Mouse (Mus musculus): Measurements from ENCODE around the gene Lrrc57.

DNA sequence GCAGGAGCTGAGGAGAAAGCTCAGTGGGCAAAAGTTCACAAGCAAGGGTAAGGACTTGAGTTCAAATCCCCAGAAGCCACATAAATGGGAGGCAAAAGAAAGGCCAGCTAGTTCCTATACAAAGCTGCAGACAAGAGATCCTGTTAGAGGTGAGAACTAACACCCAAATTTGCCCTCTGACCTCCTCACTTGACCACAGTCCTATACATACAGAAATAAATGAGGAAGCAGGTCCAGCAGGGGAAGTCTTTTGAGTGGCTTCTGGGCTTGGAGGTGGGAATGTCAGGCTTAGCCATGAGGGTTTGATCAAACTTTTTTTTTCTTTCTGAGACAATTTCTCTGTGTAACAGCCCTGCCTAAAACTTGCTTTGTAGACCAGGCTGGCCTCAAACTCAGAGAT lies 13.6 kb upstream of the Lrrc57 start:
- TF ChIP-seq POLR2A (IDR thresholded peaks at IDR 0.05; ENCODE audit: low read depth, low read length): no peak
- no peak for TF ChIP-seq CTCF (IDR thresholded peaks at IDR 0.05; ENCODE audit: extremely low read depth, insufficient read depth, insufficient read length, insufficient replicate concordance)

Measured in spleen, adult 2 months (tissue).